Mouse (Mus musculus) embryonic facial prominence, embryonic 11.5 days (tissue): ENCODE measurements around the gene Tnpo3. TPM values are rescaled to one million over a fixed set of nuclear protein-coding genes. Genes with fewer than 3 reads are reported as not detected.
A peak's percentile ranks its signal among the peaks of the same experiment; 100 is the strongest.

Source experiments
- ATAC-seq: fragments of 200-750 bp; cut with Nextera tagmentation; replicated peaks from 2 replicates; pipeline ENCODE4 v1.8.0; 2017; ENCODE audit warnings: low read depth; ENCODE audit not compliant: insufficient number of reproducible peaks, low FRiP score, low TSS enrichment
- DNase-seq: peaks from one replicate; pipeline ENCODE4 v3.0.0-alpha.2; 2015; ENCODE audit warnings: low spot score
- H3K27ac ChIP-seq: fragments of 300-500 bp; sonication (generic); replicated peaks from 2 replicates; pipeline ENCODE4 v1.5.1; 2014; ENCODE audit warnings: mild to moderate bottlenecking, low read depth, low read length, control low read depth
- H3K27me3 ChIP-seq: fragments of 300-500 bp; sonication (generic); 2 replicates; pipeline ENCODE4 v1.6.1; 2014; ENCODE audit warnings: mild to moderate bottlenecking, low read length, moderate library complexity, mixed read lengths; ENCODE audit not compliant: control insufficient read depth, insufficient read depth
- H3K36me3 ChIP-seq: fragments of 300-500 bp; sonication (generic); replicated peaks from 2 replicates; pipeline ENCODE4 v1.6.1; 2014; ENCODE audit warnings: low read depth, mild to moderate bottlenecking, low read length, moderate library complexity, mixed read lengths; ENCODE audit not compliant: control insufficient read depth, insufficient read depth
- H3K4me1 ChIP-seq: fragments of 300-500 bp; sonication (generic); 2 replicates; pipeline ENCODE4 v1.6.1; 2014; ENCODE audit warnings: low read length, mixed read lengths; ENCODE audit not compliant: control insufficient read depth, insufficient read depth
- H3K4me2 ChIP-seq: fragments of 300-500 bp; sonication (generic); 2 replicates; pipeline ENCODE4 v1.6.1; 2014; ENCODE audit warnings: low read depth, mild to moderate bottlenecking, control low read depth, low read length, moderate library complexity
- H3K4me3 ChIP-seq: fragments of 300-500 bp; sonication (generic); 2 replicates; pipeline ENCODE4 v1.5.1; 2014; ENCODE audit warnings: low read depth, low read length, control low read depth
- H3K9ac ChIP-seq: fragments of 300-500 bp; sonication (generic); replicated peaks from 2 replicates; pipeline ENCODE4 v1.6.1; 2014; ENCODE audit warnings: mild to moderate bottlenecking, control low read depth, low read length
- H3K9me3 ChIP-seq: fragments of 300-500 bp; sonication (generic); replicated peaks from 2 replicates; pipeline ENCODE4 v1.6.1; 2016; ENCODE audit warnings: mild to moderate bottlenecking, low read length, inconsistent platforms, mixed read lengths; ENCODE audit not compliant: control insufficient read depth
- WGBS: fragments of 180-500 bp; shearing (Covaris S2); extraction: QIAGEN DNeasy Blood & Tissue Kit; methylation state at CpG from one replicate; pipeline ENCODE4 v1.1.7; 2014; 5-methylcytosine and 5-hydroxymethylcytosine counted together
- polyA plus RNA-seq: library from polyadenylated mRNA; unstranded; fragments of >200 nt; fragmentation: Nextera tagmentation; extraction: Ambion mirVana; gene quantifications from 2 replicates; pipeline ENCODE4 v1.2.1, GENCODE M21; 2014

Gene Tnpo3
- polyA plus RNA-seq: 117 and 125 TPM in 2 replicates

DNA sequence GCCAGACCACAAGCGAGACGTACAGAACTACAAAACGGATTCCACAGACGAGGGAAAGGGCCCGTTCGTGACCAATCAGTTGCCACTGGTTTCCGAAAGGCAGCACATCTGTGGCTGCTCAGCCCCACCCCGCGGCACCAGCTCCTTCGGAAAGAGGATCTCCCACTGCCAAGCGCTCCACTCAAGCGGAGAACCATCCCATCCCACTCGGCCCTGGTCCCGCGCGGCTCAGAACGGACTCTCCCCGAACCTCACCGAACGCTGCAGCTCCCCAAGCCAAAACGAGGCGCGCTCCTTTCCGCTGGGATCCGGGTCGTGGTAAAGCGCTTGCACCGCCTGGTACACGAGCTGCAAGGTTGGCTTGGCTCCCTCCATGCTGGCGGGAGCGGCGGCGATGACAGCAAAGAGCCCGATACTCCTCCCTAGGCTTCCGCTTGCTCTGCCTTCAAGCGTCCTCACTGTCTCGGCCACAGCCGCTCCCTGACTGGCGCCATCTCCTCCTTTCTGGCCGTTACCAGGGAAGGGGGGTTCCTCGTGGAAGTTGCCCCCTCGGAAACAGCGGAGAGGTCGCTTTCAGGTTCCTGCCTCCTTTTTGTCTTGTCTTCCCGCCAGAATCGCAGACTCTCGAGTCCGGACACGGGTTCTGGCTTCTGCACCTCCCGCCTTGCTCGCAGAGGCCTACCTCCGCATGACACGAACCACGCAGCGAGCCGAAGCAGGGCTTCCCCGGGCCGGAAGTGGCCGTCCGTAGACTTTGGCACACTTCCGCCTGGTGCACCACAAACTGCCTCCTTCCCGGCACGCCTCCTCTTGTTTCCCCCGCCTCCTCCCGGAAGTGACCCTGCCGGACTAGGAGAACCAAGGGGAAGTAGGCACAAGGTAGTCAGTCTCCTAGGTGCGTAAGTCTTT, at the start of gene Tnpo3:
TSS of gene Tnpo3 (minus strand) at position 777 of the 909 bp plus-strand sequence.
- ATAC-seq (peak; percentile 92), DNase-seq (peak; percentile 94)
- no peaks in the 10 kb centered on the region for H3K36me3 ChIP-seq
- H3K4me2 ChIP-seq: peak within 1 kb of the TSS; percentile 64
- peak within 1 kb of the TSS; percentile 97 for H3K4me3 ChIP-seq
- peak within 1 kb of the TSS; percentile 97 for H3K9ac ChIP-seq
- H3K9me3 ChIP-seq: no peaks in the 10 kb centered on the region
- H3K27me3 ChIP-seq: no peaks in the 10 kb centered on the region
- peak within 1 kb of the TSS; percentile 78 for H3K27ac ChIP-seq
- WGBS: under 1% methylated on average over 67 of the region's 67 CpGs
- no peaks in the 10 kb centered on the region for H3K4me1 ChIP-seq

DNA sequence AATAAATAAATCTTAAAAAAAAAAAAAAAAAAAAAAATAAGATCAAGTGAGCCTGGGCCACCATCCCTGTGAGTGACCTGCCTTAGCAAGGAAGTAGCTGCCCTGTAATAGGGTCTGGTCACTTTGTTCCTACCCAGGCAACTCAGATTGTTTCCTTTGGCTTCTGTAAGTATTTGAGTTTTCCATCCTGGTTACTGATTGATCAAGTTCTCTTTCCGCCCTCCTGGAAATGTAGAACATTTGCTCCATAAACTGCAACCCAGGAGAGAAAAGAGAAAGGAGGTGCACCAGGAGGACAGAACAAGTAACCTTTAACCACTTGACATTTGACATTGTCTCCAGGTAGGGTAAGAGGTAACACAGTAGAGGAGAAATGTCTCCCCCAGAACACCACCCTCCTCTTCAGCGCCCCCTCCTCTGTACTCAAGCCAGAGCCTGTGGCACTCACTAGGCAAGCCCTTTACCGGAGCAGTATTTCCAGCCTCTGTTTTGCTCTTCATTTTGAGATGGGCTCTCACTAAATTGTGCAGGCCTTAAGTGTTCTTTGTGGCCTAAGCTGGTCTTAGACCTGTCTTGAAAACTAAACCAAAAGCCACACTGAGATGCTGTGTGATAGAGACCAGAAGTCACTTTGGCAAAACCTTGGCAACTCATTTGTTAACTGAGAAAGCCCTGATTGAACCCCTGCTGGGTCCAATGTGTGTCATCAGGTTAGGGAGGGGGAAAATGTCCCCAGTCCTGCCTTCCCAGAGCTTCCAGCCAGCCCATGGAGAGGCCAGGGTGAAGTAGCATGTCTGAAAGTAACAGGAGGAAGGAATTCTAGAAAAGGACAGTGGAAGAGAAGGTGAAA, 49.2 kb upstream of the Tnpo3 start:
- ATAC-seq (no peak), DNase-seq (no peak)
- H3K9me3 ChIP-seq: no peaks in the 10 kb centered on the region
- 84% methylated on average over 3 of the region's 3 CpGs for WGBS
- no peaks in the 10 kb centered on the region for H3K36me3 ChIP-seq
- no peak overlapping the region for H3K9ac ChIP-seq
- no peaks in the 10 kb centered on the region for H3K27me3 ChIP-seq
- no peaks in the 10 kb centered on the region for H3K4me1 ChIP-seq
- no peak overlapping the region for H3K4me2 ChIP-seq
- H3K4me3 ChIP-seq: no peak overlapping the region
- H3K27ac ChIP-seq: no peak overlapping the region

DNA sequence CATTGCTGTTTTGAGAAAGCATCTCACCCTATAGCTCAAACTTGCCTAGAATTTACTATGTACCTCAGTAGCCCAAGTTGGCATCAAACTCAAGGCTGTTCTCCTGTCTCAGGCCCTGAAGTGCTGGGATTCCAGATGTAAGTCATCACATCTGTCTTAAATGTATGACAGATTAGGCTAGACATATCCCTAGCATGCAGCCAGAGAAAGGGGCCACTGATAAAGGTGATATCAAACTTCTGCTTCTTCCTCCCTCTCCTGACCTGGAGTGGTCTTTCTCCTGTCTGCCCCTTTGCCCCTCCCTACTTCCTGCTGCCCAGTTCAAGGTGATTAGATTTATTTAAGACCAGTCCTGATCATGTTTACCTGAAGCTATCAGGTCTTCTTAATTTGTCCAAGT, 43.6 kb upstream of the Tnpo3 start:
- ATAC-seq: no peak
- H3K27ac ChIP-seq: no peak overlapping the region
- no peak overlapping the region for H3K4me3 ChIP-seq
- H3K9ac ChIP-seq: no peak overlapping the region
- H3K9me3 ChIP-seq: no peaks in the 10 kb centered on the region
- no peaks in the 10 kb centered on the region for H3K4me1 ChIP-seq
- no peaks in the 10 kb centered on the region for H3K36me3 ChIP-seq
- H3K27me3 ChIP-seq: no peaks in the 10 kb centered on the region
- no peak overlapping the region for H3K4me2 ChIP-seq
- no peak for DNase-seq

DNA sequence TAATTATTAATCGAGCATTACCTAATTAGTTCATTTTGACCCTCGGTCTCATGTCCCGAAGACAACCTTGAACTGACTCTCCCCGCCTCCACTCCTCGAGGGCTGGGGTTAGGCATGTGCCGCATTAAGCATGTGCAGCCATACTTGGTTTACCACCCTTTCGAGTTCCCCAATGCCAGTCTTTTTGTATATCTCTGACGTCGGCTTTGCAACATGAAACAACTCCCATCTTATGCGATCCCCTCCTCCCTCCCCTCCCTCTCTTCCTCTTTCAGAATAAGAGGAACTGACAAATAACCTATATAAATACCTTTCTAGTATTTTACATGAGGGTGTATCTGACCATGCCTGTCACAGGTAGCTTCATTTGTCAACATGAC, 40.5 kb upstream of the Tnpo3 start:
- H3K4me2 ChIP-seq: no peak overlapping the region
- no peaks in the 10 kb centered on the region for H3K27me3 ChIP-seq
- H3K4me3 ChIP-seq: no peak overlapping the region
- 69% methylated on average over 10 of the region's 10 CpGs for WGBS
- ATAC-seq (no peak), DNase-seq (no peak)
- no peaks in the 10 kb centered on the region for H3K4me1 ChIP-seq
- no peak overlapping the region for H3K27ac ChIP-seq
- H3K9ac ChIP-seq: no peak overlapping the region
- H3K36me3 ChIP-seq: no peaks in the 10 kb centered on the region
- no peaks in the 10 kb centered on the region for H3K9me3 ChIP-seq

DNA sequence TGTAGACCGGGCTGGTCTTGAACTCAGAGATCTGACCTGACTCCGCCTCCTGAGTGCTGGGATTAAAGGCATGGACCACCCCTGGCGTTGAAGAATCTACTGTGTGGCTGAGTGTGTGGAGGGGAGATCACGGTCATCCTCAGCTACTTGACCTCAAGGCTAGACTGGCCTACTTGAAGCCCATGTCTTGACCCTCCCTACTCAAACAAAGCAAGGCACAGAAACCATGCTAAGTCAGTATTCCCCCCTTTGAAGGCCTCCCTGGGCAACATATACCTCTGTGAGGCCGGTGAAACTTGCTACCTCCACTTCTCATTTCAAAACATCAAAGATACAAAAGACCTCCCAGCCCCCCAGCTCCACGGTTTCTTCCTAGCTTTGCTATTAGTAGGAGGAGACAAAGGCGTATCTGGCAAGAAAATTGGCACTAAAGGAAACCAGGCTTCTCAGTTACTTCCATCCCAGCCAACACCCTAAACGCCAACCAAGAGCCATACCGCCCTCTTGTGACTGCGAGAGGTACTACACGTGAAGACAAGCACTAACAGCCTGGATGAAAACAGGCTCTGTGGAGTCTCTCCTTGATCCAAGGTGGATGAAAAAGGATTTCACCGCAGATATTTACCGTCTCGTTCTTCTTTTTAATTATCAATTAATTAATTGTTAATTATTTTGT, 39.9 kb upstream of the Tnpo3 start:
- Histone ChIP-seq H3K9me3 (no peaks in the 10 kb centered on the region), H3K4me2 (no peak overlapping the region), H3K4me1 (no peaks in the 10 kb centered on the region), H3K36me3 (no peaks in the 10 kb centered on the region), H3K9ac (no peak overlapping the region), H3K4me3 (no peak overlapping the region), H3K27me3 (no peaks in the 10 kb centered on the region), H3K27ac (no peak overlapping the region)
- no peak for ATAC-seq
- DNase-seq: peak; percentile 91
- WGBS: 31% methylated on average over 14 of the region's 14 CpGs

DNA sequence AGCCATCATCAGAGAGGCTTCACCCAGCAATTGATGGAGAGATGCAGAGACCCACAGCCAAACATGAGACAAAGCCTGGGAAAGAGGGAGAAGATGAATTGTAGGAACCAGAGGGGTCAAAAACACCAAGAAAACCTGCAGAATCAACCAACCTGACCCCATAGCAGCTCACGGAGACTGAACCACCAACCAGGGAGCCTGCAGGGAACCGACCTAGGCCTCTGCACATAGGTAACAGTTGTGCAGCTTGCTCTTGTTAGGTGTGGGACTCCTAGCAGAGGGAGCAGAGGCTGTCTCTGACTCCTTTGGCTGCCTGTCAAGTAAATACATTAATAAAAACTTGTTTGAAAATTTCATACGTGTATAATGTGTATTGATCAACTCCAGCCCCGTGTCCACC, 32.1 kb upstream of the Tnpo3 start:
- Histone ChIP-seq H3K36me3 (no peaks in the 10 kb centered on the region), H3K27ac (no peak overlapping the region), H3K9ac (no peak overlapping the region), H3K27me3 (no peaks in the 10 kb centered on the region), H3K4me2 (no peak overlapping the region), H3K9me3 (no peaks in the 10 kb centered on the region), H3K4me1 (no peaks in the 10 kb centered on the region), H3K4me3 (no peak overlapping the region)
- DNase-seq (no peak), ATAC-seq (no peak)
- 81% methylated on average over 4 of the region's 4 CpGs for WGBS

DNA sequence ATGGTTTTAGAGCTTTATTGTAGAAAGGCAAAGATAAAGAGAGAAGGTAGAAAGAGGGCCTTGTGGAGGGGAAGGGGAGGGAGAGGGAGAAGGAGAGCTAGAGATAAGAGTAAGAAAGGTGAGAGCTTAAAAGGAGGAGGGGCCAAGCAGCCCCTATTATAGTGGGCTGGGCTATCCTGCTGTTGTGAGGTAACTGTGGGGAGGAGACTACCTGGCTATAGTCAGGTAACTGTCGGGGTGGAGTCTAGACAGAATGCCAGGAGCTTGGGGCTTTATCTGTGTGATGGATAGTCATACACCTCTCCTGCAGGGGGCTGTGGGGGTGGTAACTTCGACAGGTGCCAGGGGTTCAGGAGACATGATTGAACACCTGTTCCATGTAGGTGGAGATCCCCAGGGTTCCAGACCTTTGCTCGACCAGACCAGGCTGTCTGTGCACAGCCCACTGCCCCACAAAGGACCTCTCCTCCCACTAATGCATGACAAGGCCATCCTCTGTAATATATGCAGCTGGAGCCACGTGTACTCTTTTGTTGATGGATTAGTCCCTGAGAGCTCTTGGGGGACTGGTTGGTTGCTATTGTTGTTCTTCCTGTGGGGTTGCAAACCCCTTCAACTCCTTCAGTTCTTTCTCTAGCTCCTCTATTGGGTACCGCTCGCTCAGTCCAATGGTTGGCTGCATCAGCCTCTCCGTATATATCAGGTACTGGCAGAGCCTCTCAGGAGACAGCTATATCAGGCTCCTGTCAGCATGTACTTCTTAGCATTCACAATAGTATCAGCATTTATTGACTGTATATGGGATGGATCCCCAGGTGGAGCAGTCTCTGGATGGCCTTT, 30.1 kb upstream of the Tnpo3 start:
- no peak overlapping the region for H3K9ac ChIP-seq
- WGBS: 25% methylated on average over 7 of the region's 7 CpGs
- DNase-seq: no peak
- no peaks in the 10 kb centered on the region for H3K27me3 ChIP-seq
- no peaks in the 10 kb centered on the region for H3K4me1 ChIP-seq
- no peak overlapping the region for H3K27ac ChIP-seq
- no peak overlapping the region for H3K4me2 ChIP-seq
- ATAC-seq: no peak
- no peaks in the 10 kb centered on the region for H3K9me3 ChIP-seq
- H3K4me3 ChIP-seq: no peak overlapping the region
- no peaks in the 10 kb centered on the region for H3K36me3 ChIP-seq
